9 mouse cellular contexts compared by ENCODE assay signal in genomic region chr15:80219211-80219610, GRCm38 (mm10). TPM values are rescaled to one million over a fixed set of nuclear protein-coding genes. Genes with fewer than 3 reads are reported as not detected.
DNase-seq lines count a peak whose midpoint lies in the region; ATAC-seq and TF ChIP-seq lines count a peak whose summit lies in the region.
"Had no signal": no experiment of that assay in that cellular context is flagged by ENCODE, and none has a peak within 500 bp of the region (broad histone marks: within the 10 kb centered on the region; RNA-seq: fewer than 3 reads in every experiment).

No protein-coding gene starts in this region.

- no peak overlapping the region for H3K4me2 ChIP-seq in embryonic facial prominence, embryonic 11.5 days (ENCODE audit: low read depth, low read length)
- H3K4me2 ChIP-seq in liver, embryonic 12.5 days: peak overlapping the region; percentile 27
- H3K4me2 ChIP-seq in neural tube, embryonic 12.5 days (replicated peaks): 0 out of 2 replicates have a peak overlapping the region, but pooled peaks have one; percentile 25

- H3K36me3 ChIP-seq in embryonic facial prominence, embryonic 11.5 days (replicated peaks; ENCODE audit: control insufficient read depth, insufficient read depth, low read depth, low read length): no peaks in the 10 kb centered on the region
- H3K36me3 ChIP-seq in liver, embryonic 12.5 days: no peaks in the 10 kb centered on the region
- no peaks in the 10 kb centered on the region for H3K36me3 ChIP-seq in neural tube, embryonic 12.5 days

- H3K27ac ChIP-seq in embryonic facial prominence, embryonic 11.5 days (replicated peaks; ENCODE audit: low read depth, low read length): no peak overlapping the region
- H3K27ac ChIP-seq in liver, embryonic 12.5 days: 0 out of 2 replicates have a peak overlapping the region, but pooled peaks have one; percentile 18
- no peak overlapping the region for H3K27ac ChIP-seq in neural tube, embryonic 12.5 days
- no peak overlapping the region for H3K27ac ChIP-seq in gastrocnemius, adult 2 months

- peaks cover 3% of the 10 kb centered on the region; the same call in 1 of the 2 replicates for H3K4me1 ChIP-seq in embryonic facial prominence, embryonic 11.5 days (ENCODE audit: control insufficient read depth, insufficient read depth, low read length)
- peaks cover 6% of the 10 kb centered on the region for H3K4me1 ChIP-seq in liver, embryonic 12.5 days
- H3K4me1 ChIP-seq in neural tube, embryonic 12.5 days: no peaks in the 10 kb centered on the region

- peak; percentile 86 for ATAC-seq in CD4-positive, CD25-positive, alpha-beta regulatory T cell, adult 4 months
- ATAC-seq in embryonic facial prominence, embryonic 11.5 days (replicated peaks; ENCODE audit: insufficient number of reproducible peaks, low FRiP score, low TSS enrichment, low read depth): no peak
- peak; percentile 42; the same call in 1 of the 2 replicates for ATAC-seq in liver, embryonic 12.5 days
- no peak for ATAC-seq in neural tube, embryonic 12.5 days (ENCODE audit: low FRiP score, low read depth)

- no peaks in the 10 kb centered on the region for H3K9me3 ChIP-seq in embryonic facial prominence, embryonic 11.5 days (replicated peaks; ENCODE audit: control insufficient read depth, low read length)
- no peaks in the 10 kb centered on the region for H3K9me3 ChIP-seq in liver, embryonic 12.5 days (replicated peaks)
- H3K9me3 ChIP-seq in neural tube, embryonic 12.5 days: no peaks in the 10 kb centered on the region

- TF ChIP-seq CTCF in gastrocnemius, adult 2 months (IDR thresholded peaks at IDR 0.05): no peak

- intact Hi-C loops in gastrocnemius, adult 2 months (cut with DNase I): no loop called here

- H3K9ac ChIP-seq in embryonic facial prominence, embryonic 11.5 days (replicated peaks; ENCODE audit: low read length): no peak overlapping the region
- H3K9ac ChIP-seq in liver, embryonic 12.5 days: no peak overlapping the region
- H3K9ac ChIP-seq in neural tube, embryonic 12.5 days: no peak overlapping the region

- H3K27me3 ChIP-seq in embryonic facial prominence, embryonic 11.5 days (ENCODE audit: control insufficient read depth, insufficient read depth, low read length): no peaks in the 10 kb centered on the region
- no peaks in the 10 kb centered on the region for H3K27me3 ChIP-seq in liver, embryonic 12.5 days (replicated peaks)
- H3K27me3 ChIP-seq in neural tube, embryonic 12.5 days (replicated peaks): no peaks in the 10 kb centered on the region

- H3K4me3 ChIP-seq in embryonic facial prominence, embryonic 11.5 days (ENCODE audit: low read depth, low read length): no peak overlapping the region
- no peak overlapping the region for H3K4me3 ChIP-seq in liver, embryonic 12.5 days
- no peak overlapping the region for H3K4me3 ChIP-seq in neural tube, embryonic 12.5 days
- no peak overlapping the region for H3K4me3 ChIP-seq in gastrocnemius, adult 2 months

- DNase-seq in 416B (ENCODE audit: low read depth) (peak; percentile 94), adipocyte (ENCODE audit: low spot score) (no peak)
- DNase-seq in embryonic facial prominence, embryonic 11.5 days (ENCODE audit: low spot score): peak; percentile 53
- no peak for DNase-seq in gastrocnemius, adult 2 months
- DNase-seq in urinary bladder, postnatal 10 days (ENCODE audit: low spot score): no peak

- 45% methylated on average over 14 of the region's 14 CpGs for WGBS in embryonic facial prominence, embryonic 11.5 days
- 11% methylated on average over 14 of the region's 14 CpGs for WGBS in liver, embryonic 12.5 days (ENCODE audit: insufficient replicate concordance)
- 65% methylated on average over 14 of the region's 14 CpGs for WGBS in neural tube, embryonic 12.5 days

RNA-seq across cellular contexts. Expression of gene Mief1, which starts 14.6 kb away (rescaled TPM):
- 10 to 100 TPM; 33.6 to 42.7 TPM for polyA plus RNA-seq in CD4-positive, CD25-positive, alpha-beta regulatory T cell, adult 4 months (2017; shearing (Covaris generic))
- 35.7 and 36.7 TPM in 2 replicates for polyA plus RNA-seq in embryonic facial prominence, embryonic 11.5 days (2014; fragmentation: Nextera tagmentation; extraction: Ambion mirVana)
- polyA plus RNA-seq in liver, embryonic 12.5 days (2016; fragmentation: Nextera tagmentation; extraction: Ambion mirVana): 29.1 and 30.1 TPM in 2 replicates
- 42.1 and 46.0 TPM in 2 replicates for polyA plus RNA-seq in neural tube, embryonic 12.5 days (2016; fragmentation: Nextera tagmentation; extraction: Ambion mirVana)
- total RNA-seq in gastrocnemius, adult 2 months (2021): 10 to 100 TPM; 20.6 to 24.6 TPM

RNA-seq across cellular contexts. Expression of gene AC140267.1, which starts 16.4 kb away (rescaled TPM):
- polyA plus RNA-seq in CD4-positive, CD25-positive, alpha-beta regulatory T cell, adult 4 months (2017; shearing (Covaris generic)): 10 to 100 TPM in 1 of 2 experiments, not detected in 1; 14.2 TPM
- not detected in 2 replicates for polyA plus RNA-seq in embryonic facial prominence, embryonic 11.5 days (2014; fragmentation: Nextera tagmentation; extraction: Ambion mirVana)
- polyA plus RNA-seq in liver, embryonic 12.5 days (2016; fragmentation: Nextera tagmentation; extraction: Ambion mirVana): not detected in 2 replicates
- 9.5 TPM in 1 of 2 replicates, not detected in the other for polyA plus RNA-seq in neural tube, embryonic 12.5 days (2016; fragmentation: Nextera tagmentation; extraction: Ambion mirVana)
- total RNA-seq in gastrocnemius, adult 2 months (2021): 10 to 100 TPM; 10.3 to 12.7 TPM
- polyA plus RNA-seq: large intestine, adult 2 months had no signal

RNA-seq across cellular contexts. Expression of gene Atf4, which starts 35.8 kb away (rescaled TPM):
- polyA plus RNA-seq in CD4-positive, CD25-positive, alpha-beta regulatory T cell, adult 4 months (2017; shearing (Covaris generic)): 10 to 100 TPM; 80.4 to 96.5 TPM
- polyA plus RNA-seq in embryonic facial prominence, embryonic 11.5 days (2014; fragmentation: Nextera tagmentation; extraction: Ambion mirVana): 120 and 123 TPM in 2 replicates
- 141 and 145 TPM in 2 replicates for polyA plus RNA-seq in liver, embryonic 12.5 days (2016; fragmentation: Nextera tagmentation; extraction: Ambion mirVana)
- polyA plus RNA-seq in neural tube, embryonic 12.5 days (2016; fragmentation: Nextera tagmentation; extraction: Ambion mirVana): 111 and 123 TPM in 2 replicates
- 100 to 1,000 TPM; 146 to 171 TPM for total RNA-seq in gastrocnemius, adult 2 months (2021)

RNA-seq across cellular contexts. Expression of gene Rps19bp1, which starts 44.9 kb away (rescaled TPM):
- 10 to 100 TPM; 18.3 to 21.5 TPM for polyA plus RNA-seq in CD4-positive, CD25-positive, alpha-beta regulatory T cell, adult 4 months (2017; shearing (Covaris generic))
- polyA plus RNA-seq in embryonic facial prominence, embryonic 11.5 days (2014; fragmentation: Nextera tagmentation; extraction: Ambion mirVana): 81.3 and 83.1 TPM in 2 replicates
- polyA plus RNA-seq in liver, embryonic 12.5 days (2016; fragmentation: Nextera tagmentation; extraction: Ambion mirVana): 46.8 and 47.0 TPM in 2 replicates
- 63.9 and 65.0 TPM in 2 replicates for polyA plus RNA-seq in neural tube, embryonic 12.5 days (2016; fragmentation: Nextera tagmentation; extraction: Ambion mirVana)
- total RNA-seq in gastrocnemius, adult 2 months (2021): 10 to 100 TPM; 11.3 to 16.0 TPM

RNA-seq across cellular contexts. Expression of gene Mgat3, which starts 45.7 kb away (rescaled TPM):
- polyA plus RNA-seq in CD4-positive, CD25-positive, alpha-beta regulatory T cell, adult 4 months (2017; shearing (Covaris generic)): under 1 TPM in 1 of 2 experiments, not detected in 1; 0.13 TPM
- polyA plus RNA-seq in embryonic facial prominence, embryonic 11.5 days (2014; fragmentation: Nextera tagmentation; extraction: Ambion mirVana): 9.9 and 10.5 TPM in 2 replicates
- 0.96 and 1.2 TPM in 2 replicates for polyA plus RNA-seq in liver, embryonic 12.5 days (2016; fragmentation: Nextera tagmentation; extraction: Ambion mirVana)
- polyA plus RNA-seq in neural tube, embryonic 12.5 days (2016; fragmentation: Nextera tagmentation; extraction: Ambion mirVana): 13.7 and 13.8 TPM in 2 replicates
- total RNA-seq in gastrocnemius, adult 2 months (2021): under 1 TPM; 0.61 to 0.78 TPM

Comparison
In these comparisons a context has a peak if more than half of its experiments do, and no peak if none do; other contexts are left out.
1. DNase-seq: peak in 416B (single experiment) and embryonic facial prominence, embryonic 11.5 days (single experiment); none in gastrocnemius, adult 2 months (single experiment), adipocyte (single experiment) and urinary bladder, postnatal 10 days (single experiment).
2. ATAC-seq: peak in CD4-positive, CD25-positive, alpha-beta regulatory T cell, adult 4 months (single experiment) and liver, embryonic 12.5 days (single experiment); none in embryonic facial prominence, embryonic 11.5 days (single experiment) and neural tube, embryonic 12.5 days (single experiment).